Mouse (Mus musculus) activated CD4-positive, CD25-positive, alpha-beta regulatory T cell, adult 4 months (primary cell): ENCODE measurements around the gene Prkce. TPM values are rescaled to one million over a fixed set of nuclear protein-coding genes. Genes with fewer than 3 reads are reported as not detected.

Experiments
- ATAC-seq: one replicate; pipeline ENCODE4 v1.8.0; 2017
- polyA plus RNA-seq, 2 experiments: library from polyadenylated mRNA; unstranded; fragments of 100-300 nt; shearing (Covaris generic); gene quantifications; one replicate each; pipeline ENCODE4 v1.2.1; 2017

Gene Prkce
- polyA plus RNA-seq, 2 experiments from 2014 or later = 2.1 to 2.9 TPM

DNA sequence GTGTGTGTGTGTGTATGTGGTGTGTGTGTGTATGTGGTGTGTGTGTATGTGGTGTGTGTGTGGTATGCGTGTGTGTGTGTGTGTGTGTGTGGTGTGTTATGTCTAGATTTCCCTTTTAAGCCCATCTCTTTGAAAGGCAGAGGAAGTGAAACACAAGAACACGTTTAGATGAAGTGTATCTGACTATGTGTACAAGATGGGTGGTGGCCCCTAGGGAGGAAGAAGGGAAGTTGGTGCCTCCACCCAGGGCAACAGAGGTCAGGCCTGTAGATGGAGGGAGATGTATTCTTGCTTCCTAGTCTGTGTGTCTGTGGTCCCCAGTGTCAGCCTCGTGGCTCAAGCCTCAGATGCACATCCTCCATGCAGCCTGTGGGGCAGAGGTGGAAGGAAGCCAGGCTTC is 169.5 kb downstream of the Prkce start:
- peak; percentile 74 for ATAC-seq

DNA sequence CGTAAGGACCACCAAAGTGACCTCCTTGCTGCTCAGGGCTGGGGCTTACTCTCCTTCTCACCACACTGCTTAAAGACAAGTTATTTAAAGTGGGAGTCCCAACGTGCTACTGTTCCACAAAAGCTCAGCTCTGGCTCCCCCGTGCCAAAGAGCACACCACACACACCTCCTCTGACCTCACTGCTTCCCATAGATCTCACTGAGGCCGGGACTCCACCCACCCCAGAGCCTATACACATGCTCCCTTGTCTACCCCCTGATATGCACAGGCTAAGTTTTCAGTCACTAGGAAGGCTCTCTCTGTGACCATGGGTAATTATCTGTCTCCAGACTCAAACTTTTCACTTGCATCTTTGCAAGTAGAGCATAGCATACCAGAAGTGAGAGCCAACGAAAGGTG is 170.7 kb downstream of the Prkce start:
- ATAC-seq = no peak

DNA sequence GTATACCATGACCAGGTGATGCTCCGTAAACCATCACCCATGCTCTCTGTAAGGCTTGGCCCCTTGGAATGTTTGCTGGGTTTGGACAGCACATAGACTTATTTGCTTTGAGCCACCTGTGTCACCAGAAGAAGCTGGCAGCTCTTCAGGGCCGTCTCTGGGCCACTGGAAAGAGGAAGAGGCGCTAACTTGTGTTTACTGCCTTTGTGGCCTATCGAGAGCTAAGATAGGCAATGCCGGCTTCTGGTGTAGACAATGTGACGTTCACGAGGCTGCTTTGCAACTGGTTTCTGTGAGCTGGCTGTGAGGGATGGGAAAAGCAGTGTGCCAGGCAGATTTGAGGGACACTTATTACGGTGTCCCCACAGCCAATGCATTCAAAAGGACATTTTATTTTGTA is 176.4 kb downstream of the Prkce start:
- ATAC-seq = no peak

DNA sequence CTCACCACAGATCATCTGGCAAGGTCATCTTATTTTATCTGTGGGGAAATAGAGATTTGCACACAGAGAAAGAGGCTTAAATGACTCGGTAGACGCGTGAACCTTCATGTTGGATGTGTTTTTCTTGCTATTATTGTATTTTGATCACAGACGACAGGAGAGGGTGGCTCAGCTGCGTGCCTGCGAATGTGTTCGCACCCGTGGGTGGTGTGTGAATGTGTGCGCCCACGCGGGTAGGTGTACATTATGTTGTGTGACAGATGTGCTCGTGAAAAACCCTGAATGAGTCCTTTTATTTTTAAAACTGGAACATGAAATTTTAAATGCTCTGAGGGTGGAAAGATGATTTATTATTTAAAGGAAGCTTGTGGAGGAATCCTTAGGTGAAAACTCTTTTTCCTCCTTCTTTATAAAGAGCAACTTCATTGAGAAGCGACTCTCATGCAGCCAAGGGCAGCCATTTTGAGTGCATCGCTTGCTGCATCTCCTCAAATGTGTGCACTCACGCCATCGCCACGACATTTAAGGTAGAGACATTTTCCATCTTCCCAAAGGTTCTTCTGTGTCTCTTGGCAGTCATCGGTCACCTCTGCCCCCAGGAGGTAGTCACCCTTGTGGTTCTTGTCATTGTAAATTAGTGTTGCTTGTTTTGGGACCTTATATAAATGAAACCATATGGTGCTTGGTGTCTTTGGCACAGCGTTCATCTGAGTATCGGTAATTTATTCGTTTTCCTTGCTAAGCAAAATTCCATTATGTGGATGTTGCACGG is 177.8 kb downstream of the Prkce start:
- no peak for ATAC-seq

DNA sequence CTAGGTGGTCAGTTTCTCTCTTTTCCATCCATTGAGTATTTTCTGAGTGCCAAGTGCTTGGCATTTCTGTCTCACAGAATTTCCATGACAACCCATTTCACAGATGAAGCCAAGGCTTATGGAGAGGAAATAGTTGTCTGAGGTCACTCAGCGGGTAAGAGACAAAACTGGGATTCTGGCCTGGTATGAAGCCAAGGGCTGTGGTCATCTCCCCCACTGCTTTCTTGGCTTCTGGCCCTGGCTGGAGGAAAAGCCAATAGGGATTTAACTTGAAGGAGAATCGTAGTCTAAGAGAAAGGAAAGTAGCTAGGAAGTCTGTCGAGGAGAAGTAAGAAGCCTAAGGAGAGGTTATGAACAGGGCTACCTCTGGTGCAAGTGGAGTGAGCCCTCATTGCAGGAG is 182.7 kb downstream of the Prkce start:
- no peak for ATAC-seq

DNA sequence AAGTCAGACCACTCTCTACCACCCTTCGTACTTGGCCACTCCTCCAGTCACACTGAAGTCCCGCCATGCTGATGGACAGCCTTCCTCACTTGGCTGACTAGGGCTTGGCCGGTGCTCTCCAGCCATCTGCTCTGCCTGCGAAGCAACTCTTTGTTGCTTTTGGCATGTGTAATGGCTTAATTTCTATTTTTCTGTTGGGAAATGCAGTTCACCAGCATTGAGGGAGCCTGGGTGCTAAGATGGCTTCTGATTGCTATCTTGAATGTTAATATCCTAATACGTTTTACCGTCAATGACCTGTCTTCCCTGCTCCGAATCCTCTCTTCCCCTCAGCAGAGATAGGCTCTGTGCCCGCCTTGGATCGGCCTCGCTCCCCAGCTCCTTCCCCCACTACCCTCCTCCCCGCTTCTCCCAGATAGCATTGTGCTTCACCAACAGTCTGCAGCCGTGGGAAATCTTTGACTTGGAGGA is 183.2 kb downstream of the Prkce start:
- ATAC-seq = no peak

DNA sequence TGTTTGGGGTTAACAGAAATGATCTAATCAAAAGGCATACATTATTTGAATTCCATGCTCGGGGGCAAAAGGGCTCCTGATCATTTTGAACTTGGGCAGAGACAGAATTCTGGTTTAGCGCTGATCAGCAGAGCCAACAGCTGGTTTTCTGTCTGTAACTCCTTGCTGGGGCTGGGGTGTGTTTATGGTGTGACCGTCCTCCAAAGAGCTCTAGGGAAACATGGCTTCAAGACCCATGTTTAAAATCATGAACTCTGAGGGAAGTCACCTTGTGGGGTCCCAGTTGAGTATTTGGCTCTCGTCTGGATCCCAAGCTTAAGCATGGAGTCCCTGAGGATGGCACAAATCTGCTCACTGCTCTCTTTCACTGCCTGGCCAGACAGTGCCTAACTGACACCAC is 183.7 kb downstream of the Prkce start:
- no peak for ATAC-seq

DNA sequence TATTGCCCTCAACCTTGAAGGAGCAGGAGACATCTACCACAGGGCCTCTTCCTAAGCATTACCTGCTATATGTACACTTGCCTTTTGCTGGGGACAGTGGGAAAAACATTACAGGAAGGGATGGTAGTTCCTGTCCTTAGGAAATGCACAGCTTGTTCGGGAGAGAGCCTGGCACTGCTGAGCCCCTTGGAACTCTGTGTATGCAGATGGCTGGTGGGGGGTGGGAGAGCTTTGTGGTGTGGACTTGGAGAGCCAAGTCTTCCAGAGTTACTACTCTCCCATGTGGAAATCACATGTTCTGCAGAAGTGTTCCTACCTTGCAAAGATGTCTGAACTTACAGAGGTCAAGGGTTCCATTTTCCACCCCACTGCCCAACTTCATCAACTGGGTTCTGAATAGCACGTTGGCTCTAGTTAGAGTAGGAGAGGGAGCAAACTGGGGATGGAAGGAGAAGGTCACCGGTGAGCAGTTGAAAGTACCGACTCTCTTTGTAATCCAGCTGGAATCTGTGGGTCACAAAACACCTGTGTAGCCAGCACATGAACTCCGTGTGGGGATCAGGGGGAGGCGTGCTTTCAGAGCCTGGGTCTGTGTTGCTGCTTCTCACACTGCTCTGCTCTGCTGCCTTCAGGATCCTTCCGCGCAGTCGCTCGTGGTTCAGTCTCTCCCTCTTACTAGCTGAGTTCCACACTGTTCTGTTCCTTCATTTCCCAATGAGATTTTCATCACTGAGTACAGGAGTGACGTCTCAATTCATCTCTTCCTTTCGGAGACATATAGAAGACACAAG is 184.9 kb downstream of the Prkce start:
- no peak for ATAC-seq

DNA sequence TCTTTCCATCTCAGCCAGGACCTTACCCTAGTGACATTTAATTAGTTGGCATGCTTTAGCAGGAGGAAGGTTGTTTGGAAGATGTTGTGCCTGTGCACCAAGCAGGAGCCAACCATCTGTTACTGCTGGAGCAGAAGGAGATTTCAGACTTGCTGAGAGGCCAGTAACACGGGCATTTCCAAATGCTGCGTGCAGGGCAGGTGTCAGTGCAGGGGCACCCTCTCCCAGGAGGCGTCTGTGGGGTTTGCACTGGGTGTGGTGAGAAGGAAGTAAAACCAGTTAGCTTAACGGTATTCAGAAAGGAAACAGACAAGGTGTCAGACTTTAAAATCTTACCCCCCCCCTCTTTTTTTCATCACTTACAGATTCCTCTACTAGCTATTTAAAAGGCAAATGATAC is 186.1 kb downstream of the Prkce start:
- ATAC-seq = peak; percentile 79

DNA sequence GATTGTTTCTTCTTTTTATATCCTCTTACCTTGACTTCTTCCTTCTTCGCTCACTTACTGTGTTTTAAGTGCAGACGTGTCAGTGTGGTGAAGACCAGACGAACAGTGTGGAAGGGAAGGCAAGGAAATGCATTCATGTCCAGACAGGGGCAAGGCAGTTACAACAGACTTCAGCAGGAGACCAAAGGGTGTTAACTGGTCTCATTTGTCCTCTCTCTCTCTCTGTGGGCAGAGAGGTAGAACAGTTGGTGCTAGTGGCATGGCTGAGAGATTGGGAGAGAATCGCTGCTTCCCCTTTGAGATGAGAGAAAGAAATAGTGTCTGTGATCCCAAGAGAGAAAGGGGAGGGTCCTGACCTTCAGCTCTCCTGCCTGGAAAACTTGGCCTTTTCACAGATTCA is 186.5 kb downstream of the Prkce start:
- no peak for ATAC-seq

DNA sequence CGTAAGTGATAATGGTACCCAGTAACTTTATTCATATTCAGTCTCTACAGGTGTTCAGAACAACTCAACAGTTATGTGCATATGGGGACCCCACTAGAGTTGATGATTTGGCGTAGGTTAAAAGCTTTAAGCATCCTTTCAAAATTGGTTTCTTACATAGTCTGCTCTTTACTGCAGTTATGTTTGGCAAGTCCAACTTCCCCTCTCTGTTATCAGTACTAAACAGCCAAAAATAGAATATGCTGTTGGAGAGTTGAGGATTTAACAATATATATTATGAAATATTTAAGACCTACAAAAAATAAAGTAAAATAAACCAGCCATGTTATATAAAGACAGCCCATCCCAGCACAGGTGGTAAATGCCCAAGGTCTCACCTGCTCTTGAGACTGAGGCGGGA is 187.3 kb downstream of the Prkce start:
- no peak for ATAC-seq

DNA sequence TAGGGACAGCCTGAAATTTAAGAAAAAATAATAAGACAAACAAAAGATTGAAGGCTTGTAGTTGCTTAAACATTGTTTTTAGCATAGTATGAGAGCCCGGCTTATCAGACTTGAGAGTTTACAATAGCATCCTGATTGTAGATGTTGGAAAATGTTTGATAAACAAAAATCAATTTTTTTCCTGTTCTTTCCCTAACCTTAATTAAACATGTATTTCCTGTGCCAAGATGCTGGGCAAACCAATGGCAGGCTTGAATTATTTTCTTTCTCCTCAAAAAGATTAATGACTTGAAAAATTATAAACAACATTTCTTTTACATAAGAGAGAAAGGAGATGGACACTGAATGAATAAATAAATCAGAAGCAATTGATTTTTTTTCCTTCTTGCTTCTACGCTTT is 187.7 kb downstream of the Prkce start:
- no peak for ATAC-seq

DNA sequence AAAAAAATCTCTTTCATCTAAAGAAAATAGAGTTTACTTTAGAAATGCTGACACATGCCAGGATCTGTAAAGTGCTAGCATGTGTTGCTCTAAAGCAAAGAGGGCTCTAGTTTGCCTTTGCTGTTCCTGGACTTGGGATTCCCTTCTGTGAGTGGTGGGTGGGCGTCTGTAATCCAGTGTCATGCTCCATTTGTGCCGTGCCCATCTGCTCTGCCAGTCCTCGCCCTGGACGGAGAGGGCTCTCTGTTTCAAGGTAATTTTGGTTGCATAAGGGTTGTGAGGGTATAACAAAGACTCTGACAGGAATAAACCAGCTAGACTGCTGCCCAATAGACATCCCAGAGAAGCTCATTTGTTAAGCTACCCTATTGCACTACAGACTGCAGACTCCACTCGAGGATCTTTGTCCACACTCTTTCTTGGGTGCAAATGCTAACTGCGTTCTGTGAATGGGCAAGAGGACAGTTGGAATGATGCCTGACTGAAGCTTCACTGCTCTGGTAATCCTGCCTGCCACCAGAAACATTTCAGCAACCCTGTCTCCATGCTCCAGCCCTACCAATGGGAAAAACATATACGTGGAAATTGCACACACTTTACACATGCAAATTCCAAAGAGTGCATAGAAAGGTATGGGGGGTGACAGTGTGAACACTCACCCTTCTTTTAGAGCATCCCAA is 188.3 kb downstream of the Prkce start:
- no peak for ATAC-seq

DNA sequence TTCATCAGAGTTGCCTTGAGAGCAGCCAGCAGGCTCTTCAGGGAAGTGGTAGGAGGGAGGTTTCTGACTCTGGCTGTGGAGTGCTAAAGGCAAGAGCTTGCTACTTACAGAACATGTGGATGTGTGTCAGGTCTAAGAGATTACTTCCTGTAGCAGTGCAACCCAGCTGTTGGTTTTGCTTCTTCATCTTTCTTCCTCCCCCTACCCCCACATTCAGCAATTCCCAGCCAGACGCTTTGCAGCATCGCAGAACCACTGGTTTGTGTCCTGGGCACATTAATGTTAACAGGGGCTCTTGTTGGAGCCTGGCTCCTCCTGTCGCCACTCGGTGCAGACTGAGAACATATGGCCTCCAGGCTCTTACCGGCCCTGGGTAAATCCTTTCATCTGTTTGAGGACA is 190.8 kb downstream of the Prkce start:
- peak; percentile 36 for ATAC-seq

DNA sequence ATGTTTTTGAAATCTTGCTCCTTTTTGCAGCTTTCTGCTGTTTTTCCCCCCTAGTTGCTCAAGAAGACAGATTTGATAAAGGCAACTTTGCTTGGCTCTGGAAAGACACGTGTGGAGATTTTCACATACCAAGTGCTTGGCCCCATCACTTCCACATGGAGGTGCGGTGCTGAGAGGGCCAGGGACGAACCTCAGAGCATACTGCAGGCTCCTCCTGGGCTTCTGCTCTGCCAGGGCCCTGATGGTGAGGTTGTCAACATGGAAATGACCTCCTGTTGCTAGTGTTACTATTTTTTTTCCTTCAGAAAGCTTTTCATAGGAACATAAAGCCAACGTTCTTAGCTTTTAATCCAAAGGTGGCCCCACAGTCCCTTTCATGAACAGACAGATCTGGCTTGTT is 191.3 kb downstream of the Prkce start:
- ATAC-seq = no peak

DNA sequence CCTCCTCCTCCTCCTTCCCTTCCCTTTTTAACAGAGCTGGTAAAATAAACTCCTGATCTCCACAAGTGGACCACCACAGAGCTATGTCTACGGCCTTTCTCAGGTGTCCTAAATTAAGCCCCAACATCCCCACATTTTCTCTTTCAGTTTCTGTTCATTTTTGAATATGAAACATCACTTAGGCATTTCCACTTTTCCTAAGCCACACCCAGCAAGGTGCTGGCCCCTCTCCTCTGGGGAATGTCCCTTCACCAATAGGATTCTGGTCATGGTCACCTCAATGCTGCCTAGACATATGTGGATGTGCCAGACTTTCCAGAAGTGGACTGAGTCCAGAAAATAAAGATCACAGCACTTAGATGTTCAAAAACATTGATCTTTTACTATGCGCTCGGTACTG is 193.3 kb downstream of the Prkce start:
- ATAC-seq = no peak

DNA sequence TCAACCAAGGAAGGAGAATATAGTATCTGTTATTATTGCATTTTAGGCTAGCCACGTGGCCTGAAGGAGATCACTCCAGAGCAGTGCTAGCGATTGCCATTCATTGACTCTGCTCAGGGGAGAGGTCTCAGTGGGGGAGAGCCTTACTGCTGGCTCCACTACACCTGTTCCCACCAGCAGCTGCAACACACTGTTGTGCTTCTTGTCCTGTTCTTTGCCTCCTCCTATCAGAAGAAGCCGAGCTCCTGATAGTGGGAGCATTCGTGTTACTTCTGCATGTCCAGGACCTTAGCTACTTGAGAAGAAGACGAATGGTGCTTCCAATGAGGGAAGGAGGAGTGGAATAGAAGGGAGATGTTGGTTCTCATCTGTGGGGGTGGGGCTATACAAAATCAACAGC is 195.8 kb downstream of the Prkce start:
- no peak for ATAC-seq

DNA sequence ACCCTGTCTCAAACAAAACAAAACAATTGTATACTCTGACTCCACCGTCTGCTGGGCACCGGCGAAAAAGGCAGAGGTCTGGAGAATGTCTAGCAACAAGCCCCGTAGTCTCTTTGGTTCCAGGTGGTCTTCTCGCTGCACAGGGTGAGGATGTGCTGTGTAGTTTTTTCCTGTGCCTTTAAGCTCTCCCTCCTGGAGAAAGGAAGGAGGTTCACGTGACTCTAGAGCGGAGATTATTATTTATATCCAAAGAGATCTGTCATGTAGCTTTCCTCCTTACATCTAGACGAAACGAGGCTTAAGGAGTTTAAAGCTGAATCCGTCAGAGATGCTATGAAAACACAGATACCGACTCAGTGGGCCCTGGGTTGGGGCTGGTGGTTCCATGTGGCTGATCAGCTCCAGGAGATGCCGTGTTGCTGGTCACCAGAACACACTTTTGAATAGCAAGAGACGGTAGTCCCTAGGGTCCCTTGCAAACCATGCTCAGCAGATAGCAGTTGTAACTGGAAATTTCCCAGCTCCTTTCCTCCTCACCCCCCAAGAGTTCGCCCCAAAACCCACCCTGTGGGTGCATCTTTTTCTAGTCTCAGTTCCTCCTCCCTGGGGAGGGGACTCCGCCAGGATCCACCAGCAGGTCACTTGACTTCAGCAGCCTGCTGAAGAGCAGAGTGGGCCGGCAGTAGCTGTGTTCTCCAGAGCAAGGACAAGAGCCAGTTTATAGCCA is 196.9 kb downstream of the Prkce start:
- ATAC-seq = no peak

DNA sequence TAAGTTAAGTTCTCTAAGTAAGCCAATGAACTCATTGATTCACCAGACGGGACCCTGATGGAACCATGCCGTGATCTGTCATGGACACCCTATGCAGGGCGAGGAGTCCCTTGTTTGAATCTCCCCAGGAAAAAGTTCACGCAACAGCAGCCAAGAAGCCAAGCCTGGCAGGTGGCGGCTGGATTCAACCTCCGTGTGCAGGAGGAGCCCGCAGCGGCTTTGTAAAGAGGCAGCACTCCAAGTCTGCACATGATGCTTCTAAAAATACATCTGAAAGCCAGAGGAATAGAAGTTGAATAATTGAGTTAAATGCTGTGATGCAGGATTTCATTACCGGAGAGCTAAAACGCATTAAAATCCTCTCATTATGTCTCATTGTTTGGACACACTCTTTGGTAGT is 199.3 kb downstream of the Prkce start:
- no peak for ATAC-seq

DNA sequence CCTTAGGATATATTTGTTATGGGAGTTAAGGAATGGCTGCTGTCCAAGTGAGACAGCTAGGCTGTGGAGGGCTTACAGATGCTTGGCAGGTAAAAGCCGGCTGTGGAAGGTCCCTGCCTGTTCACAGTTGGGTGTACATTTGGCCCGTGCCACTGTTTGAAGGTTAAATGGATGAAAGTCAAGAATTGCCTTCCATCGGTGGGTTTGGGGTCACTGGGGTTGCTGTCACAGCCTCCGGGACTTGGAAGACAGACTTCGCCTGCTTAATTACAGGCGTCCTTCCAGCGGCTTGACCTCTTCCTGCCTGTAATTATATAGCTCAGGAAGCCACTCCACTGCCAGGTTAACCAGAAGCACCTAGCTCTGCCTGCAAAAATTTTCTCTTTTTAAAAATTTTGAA is 200.1 kb downstream of the Prkce start:
- no peak for ATAC-seq

DNA sequence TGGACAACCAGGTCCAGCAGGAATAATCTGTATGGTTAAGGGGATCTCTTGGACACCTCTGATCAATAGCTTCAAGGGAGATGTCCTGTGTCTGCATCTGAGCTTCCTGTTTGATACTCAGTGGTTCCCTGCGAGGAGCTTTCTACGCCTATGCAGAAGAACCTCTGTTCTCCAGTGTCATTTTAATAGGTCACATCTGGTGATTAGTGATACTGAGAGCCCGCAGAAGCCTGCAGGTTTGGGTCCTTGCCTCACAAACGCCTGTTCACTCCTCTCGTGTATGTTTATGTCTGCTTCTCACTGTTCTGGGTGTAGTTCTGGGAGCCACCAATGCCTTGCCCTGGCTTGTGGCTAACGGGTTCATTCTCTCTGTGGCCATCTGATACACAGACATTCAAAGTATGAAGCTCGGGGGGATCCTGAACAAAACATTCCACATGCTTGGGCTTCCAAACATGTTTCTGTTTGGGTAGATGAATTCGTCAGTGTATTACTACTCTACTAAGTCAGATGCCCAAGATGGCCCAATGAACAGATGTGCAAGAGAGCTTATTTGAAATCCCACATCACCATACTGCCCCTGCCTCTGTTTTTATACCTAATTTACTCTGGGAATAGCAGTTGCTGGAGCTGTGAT is 202.6 kb downstream of the Prkce start:
- no peak for ATAC-seq

DNA sequence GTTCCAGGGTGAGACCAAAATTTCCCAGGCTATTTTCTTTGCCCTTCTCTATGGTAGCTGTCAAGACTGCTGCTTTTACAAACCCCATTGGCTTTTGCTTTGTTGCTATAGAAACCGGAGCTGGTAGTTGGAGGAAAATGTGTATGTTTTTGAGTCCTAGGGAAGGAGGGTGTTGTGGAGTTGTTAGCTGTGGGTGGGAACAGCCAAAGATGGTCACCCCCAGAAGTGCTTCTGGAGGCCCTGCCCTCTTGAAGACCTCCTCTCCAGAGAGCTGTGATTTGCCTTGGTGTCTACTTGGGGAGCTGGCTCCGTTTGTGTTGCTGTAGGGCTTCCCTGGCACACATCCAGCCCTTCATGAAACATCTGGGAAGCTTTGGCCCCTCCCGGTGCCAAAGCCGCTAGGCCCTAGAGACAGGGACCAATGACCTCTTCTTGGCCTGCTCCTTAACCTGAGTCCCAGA is 203.5 kb downstream of the Prkce start:
- no peak for ATAC-seq
